Mouse (Mus musculus): ENCODE results near the gene Ptprg.

DNA sequence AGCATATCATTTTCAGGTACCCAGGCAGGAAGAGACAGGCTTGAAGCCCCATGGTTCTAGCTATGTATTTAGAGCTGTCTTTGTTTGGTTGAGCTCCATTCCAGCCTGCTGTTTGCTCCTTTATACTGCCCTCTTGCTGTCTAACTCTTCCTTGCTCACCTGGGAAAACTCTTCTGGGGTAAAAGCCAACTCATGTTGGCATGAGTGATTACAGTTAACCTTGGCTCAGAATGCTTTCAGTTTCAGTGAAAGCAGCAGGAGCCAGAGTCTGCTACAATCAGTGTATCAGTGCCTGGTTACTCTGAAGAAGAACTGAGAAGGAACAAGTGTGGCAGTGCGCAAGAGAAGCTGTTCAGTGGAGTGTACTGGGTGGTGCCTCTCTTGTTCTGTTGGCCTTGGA is 89.6 kb downstream of the Ptprg start:
- no peak for TF ChIP-seq CTCF (IDR thresholded peaks at IDR 0.05; ENCODE audit: control insufficient read depth, insufficient read depth, insufficient read length)
- TF ChIP-seq USF1 (IDR thresholded peaks at IDR 0.05; ENCODE audit: low read depth) = no peak
- TF ChIP-seq MYOD1 (IDR thresholded peaks at IDR 0.05; ENCODE audit: control insufficient read depth, insufficient read length, low read depth) = no peak
- no peak for TF ChIP-seq MAX (IDR thresholded peaks at IDR 0.05)
- no peak for TF ChIP-seq MYOG (IDR thresholded peaks at IDR 0.05; ENCODE audit: control insufficient read depth, extremely low read depth, insufficient read length)

Data from C2C12 (cell line).